Mouse (Mus musculus) Muller cell, postnatal 12 days (primary cell): ENCODE results near the gene Neu2.

Experiments used
- DNase-seq: peaks from one replicate; pipeline ENCODE4 v3.0.0-alpha.2; 2015; ENCODE audit errors: inconsistent ontology term

Neu2 gene

GRCm38 (mm10) chr1:87537008-87537407, 27.3 kb downstream of the Neu2 start:
- no peak for DNase-seq

DNA sequence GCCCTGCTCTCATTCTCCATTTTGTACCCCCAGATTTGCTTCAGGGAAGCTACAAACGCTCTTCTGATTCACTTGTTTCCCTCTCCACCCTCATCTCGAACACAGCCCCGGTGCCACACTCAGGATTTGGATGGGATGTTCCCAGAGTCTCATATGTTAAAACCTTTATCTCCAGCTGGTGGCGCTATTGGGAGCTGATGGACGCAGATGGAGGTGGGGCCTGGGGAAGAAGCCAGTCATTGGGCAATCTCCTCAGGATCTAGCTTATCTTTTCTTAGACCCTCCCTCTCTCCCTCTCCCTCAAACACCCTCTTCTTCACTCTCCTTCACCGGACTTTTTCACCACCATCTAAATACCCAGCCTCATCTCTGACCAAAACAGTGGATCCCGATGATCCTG, 31.9 kb downstream of the Neu2 start:
- no peak for DNase-seq

GRCm38 (mm10) chr1:87551008-87551407, 41.3 kb downstream of the Neu2 start:
- peak; percentile 62 for DNase-seq

- DNase-seq, result no peak
Observed at GRCm38 (mm10) chr1:87553586-87553985, 43.9 kb downstream of the Neu2 start.

- DNase-seq, result no peak
Observed at GRCm38 (mm10) chr1:87562967-87563366, 53.3 kb downstream of the Neu2 start.

DNA sequence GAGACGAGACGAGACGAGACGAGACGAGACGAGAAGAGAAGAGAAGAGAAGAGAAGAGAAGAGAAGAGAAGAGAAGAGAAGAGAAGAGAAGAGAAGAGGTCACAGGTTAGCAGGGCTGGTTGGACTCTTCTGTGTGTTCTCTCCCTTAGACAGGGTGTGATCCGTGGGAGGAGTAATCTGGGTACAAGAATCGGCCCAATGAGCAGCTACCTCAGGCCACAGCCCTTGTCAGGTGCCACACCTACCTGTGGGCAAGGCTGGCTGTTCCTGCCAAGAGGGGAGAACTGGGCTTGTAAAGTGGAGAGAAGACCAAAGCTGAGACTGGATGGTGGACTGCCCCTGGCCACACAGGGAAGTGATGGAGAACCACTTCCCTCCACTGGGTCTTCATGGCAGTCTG, 56.1 kb downstream of the Neu2 start:
- no peak for DNase-seq

DNA sequence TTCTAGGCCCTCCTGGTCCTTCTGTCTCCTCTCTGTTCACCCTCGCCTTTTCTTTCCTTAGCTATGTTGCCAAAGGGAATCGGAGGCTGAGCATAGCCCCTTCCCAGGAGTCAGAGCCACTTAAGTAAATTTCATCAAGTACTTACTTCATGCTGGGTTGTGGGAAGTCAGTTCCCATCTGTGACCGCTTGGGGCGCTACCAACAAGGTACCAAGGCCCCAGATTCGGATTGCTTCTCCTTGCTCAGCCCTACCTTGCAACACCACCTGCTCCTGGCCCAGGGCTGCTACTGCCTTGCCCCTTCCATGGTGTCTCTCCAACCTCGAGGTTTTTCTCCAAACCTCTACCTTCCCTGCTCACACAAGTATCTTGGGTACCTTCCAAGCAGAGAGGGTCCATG, 58.7 kb downstream of the Neu2 start:
- no peak for DNase-seq

- no peak for DNase-seq
Observed at GRCm38 (mm10) chr1:87573261-87573660, 63.6 kb downstream of the Neu2 start.

DNA sequence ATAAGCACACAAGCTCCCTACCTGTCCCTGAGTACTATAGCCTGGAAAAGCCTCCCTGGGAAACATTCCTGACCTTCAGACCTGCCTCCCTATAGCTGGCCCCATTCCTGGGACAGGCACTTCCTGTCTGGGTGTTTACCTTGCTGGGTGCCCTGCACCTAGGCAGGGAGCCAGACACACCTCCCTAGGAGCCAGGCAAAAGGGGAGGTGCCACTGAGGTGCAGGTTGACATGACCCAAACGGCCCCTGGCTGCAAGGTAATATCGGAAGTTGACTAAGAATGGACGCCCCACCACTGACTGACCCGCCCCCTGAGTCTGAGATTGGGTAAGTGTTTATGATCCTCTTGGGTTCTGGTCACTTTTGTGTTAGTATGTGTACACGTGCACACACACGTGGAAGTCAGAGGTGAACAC, 64.1 kb downstream of the Neu2 start, which contains the start of gene Ngef:
Gene Ngef, minus strand, starts transcription at position 71 of the 416 bp plus-strand sequence.
- DNase-seq, result no peak

DNA sequence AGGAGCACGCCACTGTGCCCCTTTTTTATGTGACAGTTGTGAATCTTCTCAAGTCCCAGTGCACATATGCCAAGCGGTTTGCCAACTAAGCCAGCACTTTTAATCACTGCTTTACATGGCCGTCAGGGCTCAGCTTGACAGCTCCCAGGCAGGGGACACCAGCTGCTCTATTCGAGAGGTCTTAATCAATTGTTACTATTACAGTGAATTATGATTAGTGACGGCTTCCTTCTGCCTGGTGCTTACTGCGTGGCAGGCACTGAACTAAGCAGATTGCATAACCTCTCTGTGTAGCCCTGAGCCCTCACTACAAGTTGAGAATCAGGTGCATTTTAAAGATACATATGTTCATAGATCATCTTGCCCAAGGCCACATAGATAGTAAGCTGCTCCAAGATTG, 64.7 kb downstream of the Neu2 start:
- no peak for DNase-seq

DNA sequence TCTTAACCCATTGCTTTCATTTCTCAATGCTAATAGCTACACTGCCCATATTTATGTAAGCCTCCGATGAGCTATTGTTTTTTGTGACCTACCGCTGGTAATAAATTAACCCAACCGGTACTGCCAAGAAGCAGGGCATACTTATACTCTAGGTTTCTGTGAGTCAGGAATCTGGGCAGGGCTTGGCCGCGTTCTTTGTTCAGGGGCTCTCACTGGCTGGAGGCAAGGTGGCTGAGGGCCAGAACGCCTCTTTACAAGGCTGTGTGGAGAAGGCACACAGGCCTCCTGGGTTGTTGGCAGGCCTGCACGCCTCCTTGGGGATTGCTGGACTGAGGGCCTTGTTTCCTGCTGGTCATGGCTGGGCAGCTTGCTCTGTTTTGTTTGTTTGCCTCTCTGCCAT, 65.1 kb downstream of the Neu2 start:
- peak; percentile 93 for DNase-seq

GRCm38 (mm10) chr1:87578965-87579364, 69.3 kb downstream of the Neu2 start:
- DNase-seq, result no peak

DNA sequence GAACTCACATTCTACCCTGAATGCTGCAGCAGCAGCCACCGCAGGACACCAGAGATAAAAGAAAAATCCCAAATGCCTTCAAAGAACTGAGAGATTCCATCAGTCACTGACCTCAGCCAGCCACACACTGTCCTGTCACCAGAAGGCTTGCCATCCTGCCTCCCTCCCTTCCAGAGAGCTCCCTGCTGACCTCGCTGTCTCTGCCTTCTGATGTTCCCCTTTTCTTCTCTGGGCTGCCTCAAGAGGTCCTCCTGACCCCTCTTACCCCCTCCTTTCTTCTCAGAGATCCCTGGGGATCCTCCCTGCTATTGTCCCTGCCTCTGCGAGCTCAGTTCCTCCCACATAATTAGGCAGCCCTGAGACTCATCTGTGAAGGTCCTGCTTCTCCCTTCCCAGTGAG, 71.1 kb downstream of the Neu2 start:
- DNase-seq, result peak; percentile 43

GRCm38 (mm10) chr1:87589162-87589561, 79.5 kb downstream of the Neu2 start:
- no peak for DNase-seq

DNA sequence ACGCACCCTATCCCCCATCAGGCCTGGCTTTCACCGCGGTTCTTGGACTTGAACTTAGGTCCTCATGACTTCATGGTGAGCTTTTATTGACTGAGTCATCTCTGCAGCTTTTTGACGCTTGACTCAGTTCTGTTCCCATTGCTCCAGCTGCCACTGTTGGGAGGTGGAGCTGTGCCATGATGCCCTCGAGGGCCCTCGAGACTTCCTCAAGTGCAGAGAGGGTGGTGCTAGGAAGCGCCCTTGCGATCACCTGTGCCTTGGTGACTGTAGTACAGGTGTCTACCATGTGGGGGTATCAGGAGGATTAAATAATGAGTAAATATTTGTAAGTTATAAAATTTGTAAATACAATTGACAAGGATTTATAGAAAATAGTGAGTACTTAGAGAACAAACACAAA, 80.3 kb downstream of the Neu2 start:
- DNase-seq, result no peak

DNA sequence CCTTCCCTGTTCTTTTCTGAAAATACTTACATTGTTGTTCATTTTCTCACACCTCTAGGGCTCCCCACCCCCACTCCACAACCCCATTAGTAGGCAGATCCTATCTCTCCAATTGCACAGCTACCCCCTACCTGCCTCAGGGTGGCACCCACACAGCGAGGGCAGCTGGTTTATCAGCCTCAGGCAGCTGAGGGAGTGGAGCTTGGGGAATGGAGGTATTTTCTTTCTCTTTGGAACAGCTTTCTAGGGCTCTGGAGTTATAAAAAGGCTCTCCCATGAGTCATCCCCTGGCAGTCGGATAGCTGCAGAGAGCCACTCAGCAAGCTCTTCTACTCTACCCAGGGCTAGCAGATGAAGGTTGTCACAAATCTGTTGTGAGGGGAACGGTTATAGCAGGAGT, 84.6 kb downstream of the Neu2 start:
- peak; percentile 76 for DNase-seq

- DNase-seq, result no peak
Observed at GRCm38 (mm10) chr1:87594671-87595070, 85.0 kb downstream of the Neu2 start.

GRCm38 (mm10) chr1:87600533-87600932, 90.8 kb downstream of the Neu2 start:
- no peak for DNase-seq

DNA sequence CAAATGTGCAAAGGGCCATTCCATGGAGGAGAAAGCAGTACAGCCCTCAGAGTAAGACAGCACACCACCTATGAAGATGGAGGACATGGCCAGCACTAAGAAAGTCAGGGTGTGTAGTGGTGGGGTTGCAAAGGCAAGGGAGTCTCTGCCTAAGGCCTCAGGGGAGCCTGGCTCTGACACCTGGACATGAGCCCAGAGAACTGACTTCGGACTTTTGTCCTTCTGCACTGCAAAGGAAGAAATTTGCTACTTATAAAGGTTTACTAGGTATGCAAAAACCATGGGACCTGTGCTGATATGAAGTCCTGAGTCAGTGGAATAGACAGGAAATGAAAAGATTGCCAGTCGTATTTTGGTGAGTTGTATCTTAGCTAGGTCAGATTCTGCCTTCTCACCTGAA, 92.1 kb downstream of the Neu2 start:
- DNase-seq, result no peak

- DNase-seq, result no peak
Observed at GRCm38 (mm10) chr1:87603389-87603788, 93.7 kb downstream of the Neu2 start.

DNA sequence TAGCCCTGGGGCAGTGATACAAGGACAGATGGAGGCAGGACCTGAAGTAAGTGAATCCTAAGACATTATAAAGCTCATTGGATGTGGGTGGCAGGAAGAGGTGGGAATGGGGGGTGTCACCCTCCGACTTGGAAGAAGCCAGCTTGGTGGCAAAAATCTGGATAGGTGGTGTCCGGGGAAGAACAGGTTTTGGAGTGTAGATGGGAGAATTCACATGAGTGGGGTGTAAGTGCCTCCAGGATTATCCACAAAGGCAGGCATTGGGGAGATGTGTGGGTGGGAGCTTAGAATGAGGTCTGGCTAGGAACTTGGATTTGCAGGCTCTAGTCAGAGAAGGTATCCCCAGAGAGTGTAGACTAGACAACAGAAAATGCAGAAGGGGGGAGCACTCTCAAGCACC, 95.6 kb downstream of the Neu2 start:
- no peak for DNase-seq

DNA sequence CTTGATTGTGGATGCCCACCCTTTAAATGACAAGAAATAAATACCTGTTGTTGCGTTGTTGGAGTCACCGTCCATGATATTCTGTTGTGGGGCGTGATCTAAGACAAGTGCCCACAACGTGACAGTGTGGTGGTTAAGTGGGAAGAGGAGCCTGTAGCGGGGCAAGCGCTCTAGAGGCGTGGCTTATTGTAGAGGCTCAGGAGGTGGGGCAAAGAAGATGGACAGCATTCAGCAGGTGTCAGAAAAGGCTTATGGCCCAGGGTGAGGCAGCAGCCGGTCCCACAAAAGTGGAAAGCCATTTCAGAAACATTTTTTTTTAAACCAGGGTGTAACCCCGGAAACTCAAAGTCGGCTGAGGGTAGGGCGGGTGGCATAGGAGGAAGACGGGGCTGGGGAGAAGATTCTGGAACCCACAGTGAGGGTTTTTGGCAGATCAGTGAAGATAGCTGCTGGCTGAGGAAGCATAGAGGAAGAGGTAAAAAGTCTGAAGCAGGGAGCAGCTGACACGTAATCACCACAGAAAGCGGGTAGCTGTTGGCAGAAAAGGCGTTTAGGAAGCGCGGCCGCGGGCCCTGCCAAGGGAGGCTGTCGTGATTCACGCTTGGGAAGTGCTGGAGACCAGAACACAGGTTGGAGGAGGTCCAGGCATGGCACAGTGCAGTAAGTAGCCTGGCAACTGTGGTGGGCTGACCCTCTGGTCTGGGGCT, 97.8 kb downstream of the Neu2 start:
- peak; percentile 96 for DNase-seq

GRCm38 (mm10) chr1:87608416-87609046, 98.8 kb downstream of the Neu2 start:
- DNase-seq, result peak; percentile 37
